Mouse (Mus musculus): ENCODE results near the gene Tvp23b. TPM values are rescaled to one million over a fixed set of nuclear protein-coding genes. Genes with fewer than 3 reads are reported as not detected.

Gene Tvp23b
- polyA plus RNA-seq, 1 experiment from 2014 or later: 82.0 TPM

DNA sequence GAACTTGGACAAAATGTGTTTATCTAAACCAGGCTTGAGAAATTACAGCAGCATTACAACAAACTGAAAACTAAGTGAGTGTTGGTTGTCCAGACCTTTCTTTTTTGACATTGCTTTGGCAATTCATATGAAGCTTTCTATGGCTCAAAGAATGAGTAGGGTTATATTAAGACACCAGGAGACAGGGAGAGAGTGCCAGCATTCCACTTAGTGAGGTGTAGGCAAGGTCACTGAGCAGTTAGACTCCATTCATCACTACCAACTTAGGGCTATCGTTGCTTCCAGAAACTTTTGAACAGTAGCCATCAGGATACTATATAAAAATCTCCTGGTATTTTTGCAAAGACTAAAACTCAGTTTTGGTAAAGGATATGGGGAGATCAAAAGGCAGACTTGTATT, 1.9 kb upstream of the Tvp23b start:
- H3K27me3 ChIP-seq (replicated peaks; ENCODE audit: control insufficient read depth, insufficient read depth, low read length): no peaks in the 10 kb centered on the region
- no peak overlapping the region for H3K27ac ChIP-seq (replicated peaks; ENCODE audit: low read depth, low read length)
- H3K9ac ChIP-seq (ENCODE audit: low read depth, low read length): no peak overlapping the region
- peaks cover 5% of the 10 kb centered on the region; the same call in 1 of the 2 replicates for H3K36me3 ChIP-seq (ENCODE audit: control insufficient read depth, insufficient read depth, low read length)
- ATAC-seq (ENCODE audit: low read depth) (no peak), DNase-seq (ENCODE audit: low spot score) (no peak)
- no peak overlapping the region for H3K4me2 ChIP-seq (ENCODE audit: low read depth, low read length)
- WGBS: 86% methylated on average over 1 of the region's 1 CpGs
- no peaks in the 10 kb centered on the region for H3K9me3 ChIP-seq (ENCODE audit: control insufficient read depth, low read length)
- H3K4me3 ChIP-seq (ENCODE audit: low read depth, low read length): no peak overlapping the region
- H3K4me1 ChIP-seq (ENCODE audit: control insufficient read depth, insufficient read depth, low read length): peaks cover 9% of the 10 kb centered on the region; the same call in 1 of the 2 replicates

DNA sequence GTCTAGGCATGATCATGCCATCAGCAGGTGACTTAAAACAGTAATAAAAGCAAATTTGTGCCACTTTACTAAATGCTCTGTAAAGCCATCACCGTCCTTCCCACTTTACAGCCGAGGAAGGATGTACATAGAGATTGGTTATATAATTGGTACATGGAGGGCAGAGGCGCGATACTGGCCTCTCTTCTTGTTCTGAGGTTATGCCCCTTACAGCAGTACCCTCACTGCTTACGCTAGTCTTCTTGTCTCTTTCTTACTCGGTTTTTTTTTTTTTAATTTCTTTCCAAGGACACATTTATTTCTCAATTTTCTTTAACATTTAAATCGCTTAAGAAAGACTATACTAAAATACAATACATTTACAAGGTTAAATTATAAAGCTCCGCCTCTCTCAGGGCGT, 527 bp upstream of the Tvp23b start:
- peak overlapping the region; percentile 84 for H3K4me3 ChIP-seq (ENCODE audit: low read depth, low read length)
- peak overlapping the region; percentile 85 for H3K27ac ChIP-seq (replicated peaks; ENCODE audit: low read depth, low read length)
- no peaks in the 10 kb centered on the region for H3K9me3 ChIP-seq (ENCODE audit: control insufficient read depth, low read length)
- H3K36me3 ChIP-seq (ENCODE audit: control insufficient read depth, insufficient read depth, low read length): peaks cover 16% of the 10 kb centered on the region
- H3K27me3 ChIP-seq (replicated peaks; ENCODE audit: control insufficient read depth, insufficient read depth, low read length): no peaks in the 10 kb centered on the region
- H3K9ac ChIP-seq (ENCODE audit: low read depth, low read length): 0 out of 2 replicates have a peak overlapping the region, but pooled peaks have one; percentile 43
- ATAC-seq (ENCODE audit: low read depth) (peak; percentile 27; the same call in 1 of the 2 replicates), DNase-seq (ENCODE audit: low spot score) (no peak)
- 29% methylated on average over 9 of the region's 9 CpGs for WGBS
- peak overlapping the region; percentile 64 for H3K4me2 ChIP-seq (ENCODE audit: low read depth, low read length)
- H3K4me1 ChIP-seq (ENCODE audit: control insufficient read depth, insufficient read depth, low read length): peaks cover 9% of the 10 kb centered on the region; the same call in 1 of the 2 replicates

DNA sequence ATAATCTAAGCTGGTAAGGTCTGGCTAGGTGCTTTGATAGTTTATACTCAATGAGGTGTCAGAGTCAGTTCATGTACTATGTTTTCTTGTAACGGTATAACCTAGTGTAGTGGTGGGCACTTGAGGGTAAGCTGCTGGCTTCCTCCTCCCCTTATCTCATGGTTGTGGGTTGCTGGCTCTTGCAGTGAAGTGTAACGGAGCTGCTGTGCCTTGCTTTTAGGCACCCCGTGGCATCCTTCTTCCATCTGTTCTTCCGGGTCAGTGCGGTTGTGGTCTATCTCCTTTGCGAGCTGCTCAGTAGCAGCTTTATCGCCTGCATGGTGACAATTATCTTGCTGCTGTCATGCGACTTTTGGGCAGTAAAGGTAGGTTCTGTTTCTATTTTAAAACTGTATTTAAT, 4.2 kb downstream of the Tvp23b start:
- Histone ChIP-seq H3K4me2 (ENCODE audit: low read depth, low read length) (no peak overlapping the region), H3K36me3 (ENCODE audit: control insufficient read depth, insufficient read depth, low read length) (peaks cover 57% of the 10 kb centered on the region), H3K27me3 (replicated peaks; ENCODE audit: control insufficient read depth, insufficient read depth, low read length) (no peaks in the 10 kb centered on the region)

DNA sequence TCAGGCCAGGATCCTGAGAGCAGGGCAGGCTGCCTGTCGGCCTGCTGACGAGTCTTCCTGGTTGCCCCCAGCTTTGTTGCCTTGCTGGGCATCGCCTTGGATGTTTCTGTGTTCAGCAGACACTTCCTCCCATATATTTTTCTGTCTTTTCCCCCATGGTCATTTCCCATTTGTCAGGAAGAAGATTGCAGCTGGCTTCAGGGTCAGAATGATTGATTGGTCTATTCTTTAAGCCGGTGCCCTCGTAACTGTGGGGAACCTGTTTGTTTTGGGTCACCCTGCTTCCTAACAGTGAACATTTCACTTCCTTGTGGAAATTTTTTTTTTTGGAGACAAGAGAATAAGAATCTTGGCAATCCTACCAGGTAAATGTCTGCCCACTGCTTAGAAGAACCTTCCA, 6.1 kb downstream of the Tvp23b start:
- WGBS: 84% methylated on average over 5 of the region's 5 CpGs
- DNase-seq (ENCODE audit: low spot score): no peak
- peaks cover 75% of the 10 kb centered on the region for H3K36me3 ChIP-seq (ENCODE audit: control insufficient read depth, insufficient read depth, low read length)

More for the DNA sequence above, 4.2 kb downstream of the Tvp23b start:
- ATAC-seq (ENCODE audit: low read depth) (no peak), DNase-seq (ENCODE audit: low spot score) (no peak)
- no peaks in the 10 kb centered on the region for H3K9me3 ChIP-seq (ENCODE audit: control insufficient read depth, low read length)
- H3K4me1 ChIP-seq (ENCODE audit: control insufficient read depth, insufficient read depth, low read length): peaks cover 9% of the 10 kb centered on the region; the same call in 1 of the 2 replicates
- H3K4me3 ChIP-seq (ENCODE audit: low read depth, low read length): no peak overlapping the region
- H3K9ac ChIP-seq (ENCODE audit: low read depth, low read length): no peak overlapping the region
- H3K27ac ChIP-seq (replicated peaks; ENCODE audit: low read depth, low read length): no peak overlapping the region
- WGBS: 93% methylated on average over 8 of the region's 8 CpGs

DNA sequence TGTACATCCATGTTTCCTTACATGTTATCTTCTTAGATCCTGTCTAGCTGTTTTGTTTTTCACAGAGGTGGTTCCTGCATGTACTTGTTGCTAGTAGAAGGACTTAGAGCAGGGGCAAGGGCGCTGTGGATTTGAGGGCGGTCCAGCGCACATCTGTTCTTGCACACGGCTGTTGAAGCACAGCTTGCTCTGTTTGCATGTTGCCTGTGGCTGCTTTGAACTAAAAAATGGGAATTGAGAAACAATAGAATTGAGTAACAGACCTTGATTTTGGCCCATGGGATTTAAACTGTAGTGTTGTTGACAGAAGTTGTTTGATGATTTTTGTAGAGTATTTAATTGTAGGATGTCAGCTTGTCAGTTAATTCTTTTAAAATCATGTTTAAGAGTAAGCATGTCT, 11.5 kb downstream of the Tvp23b start:
- peaks cover 79% of the 10 kb centered on the region for H3K36me3 ChIP-seq (ENCODE audit: control insufficient read depth, insufficient read depth, low read length)
- no peak for ATAC-seq (ENCODE audit: low read depth)
- WGBS: 71% methylated on average over 4 of the region's 4 CpGs

More for the DNA sequence above, 6.1 kb downstream of the Tvp23b start:
- Histone ChIP-seq H3K4me1 (ENCODE audit: control insufficient read depth, insufficient read depth, low read length) (peaks cover 5% of the 10 kb centered on the region; the same call in 1 of the 2 replicates), H3K9ac (ENCODE audit: low read depth, low read length) (no peak overlapping the region), H3K9me3 (ENCODE audit: control insufficient read depth, low read length) (no peaks in the 10 kb centered on the region), H3K27me3 (replicated peaks; ENCODE audit: control insufficient read depth, insufficient read depth, low read length) (no peaks in the 10 kb centered on the region), H3K27ac (replicated peaks; ENCODE audit: low read depth, low read length) (no peak overlapping the region), H3K4me3 (ENCODE audit: low read depth, low read length) (no peak overlapping the region), H3K4me2 (ENCODE audit: low read depth, low read length) (no peak overlapping the region)
- no peak for ATAC-seq (ENCODE audit: low read depth)

DNA sequence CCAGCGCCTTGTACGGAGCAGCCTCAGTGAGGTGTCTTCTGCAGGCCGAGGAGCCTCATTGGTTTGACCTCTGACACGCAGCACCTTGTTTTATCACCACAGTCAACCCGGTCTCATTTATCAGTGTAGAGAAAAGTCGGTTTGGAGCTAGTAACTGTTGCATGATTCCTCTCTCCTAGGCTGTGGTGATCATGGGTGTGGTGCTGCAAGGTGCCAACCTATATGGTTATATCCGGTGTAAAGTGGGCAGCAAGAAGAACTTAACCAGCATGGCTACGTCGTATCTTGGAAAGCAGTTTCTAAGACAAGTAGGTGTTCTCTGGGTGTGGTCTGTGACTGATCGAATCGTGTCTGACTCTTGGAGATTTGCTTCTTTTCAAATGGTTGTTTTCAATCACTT, 12.5 kb downstream of the Tvp23b start:
- 91% methylated on average over 11 of the region's 11 CpGs for WGBS
- no peak overlapping the region for H3K4me3 ChIP-seq (ENCODE audit: low read depth, low read length)
- no peak overlapping the region for H3K27ac ChIP-seq (replicated peaks; ENCODE audit: low read depth, low read length)
- no peaks in the 10 kb centered on the region for H3K27me3 ChIP-seq (replicated peaks; ENCODE audit: control insufficient read depth, insufficient read depth, low read length)
- ATAC-seq (ENCODE audit: low read depth) (no peak), DNase-seq (ENCODE audit: low spot score) (no peak)
- H3K4me1 ChIP-seq (ENCODE audit: control insufficient read depth, insufficient read depth, low read length): no peaks in the 10 kb centered on the region
- H3K9ac ChIP-seq (ENCODE audit: low read depth, low read length): no peak overlapping the region
- no peak overlapping the region for H3K4me2 ChIP-seq (ENCODE audit: low read depth, low read length)
- H3K9me3 ChIP-seq (ENCODE audit: control insufficient read depth, low read length): no peaks in the 10 kb centered on the region
- H3K36me3 ChIP-seq (ENCODE audit: control insufficient read depth, insufficient read depth, low read length): peaks cover 73% of the 10 kb centered on the region

More for the DNA sequence above, 11.5 kb downstream of the Tvp23b start:
- DNase-seq (ENCODE audit: low spot score): no peak
- H3K4me2 ChIP-seq (ENCODE audit: low read depth, low read length): no peak overlapping the region
- no peaks in the 10 kb centered on the region for H3K27me3 ChIP-seq (replicated peaks; ENCODE audit: control insufficient read depth, insufficient read depth, low read length)
- H3K4me3 ChIP-seq (ENCODE audit: low read depth, low read length): no peak overlapping the region
- H3K27ac ChIP-seq (replicated peaks; ENCODE audit: low read depth, low read length): no peak overlapping the region
- H3K4me1 ChIP-seq (ENCODE audit: control insufficient read depth, insufficient read depth, low read length): no peaks in the 10 kb centered on the region
- no peak overlapping the region for H3K9ac ChIP-seq (ENCODE audit: low read depth, low read length)
- no peaks in the 10 kb centered on the region for H3K9me3 ChIP-seq (ENCODE audit: control insufficient read depth, low read length)

DNA sequence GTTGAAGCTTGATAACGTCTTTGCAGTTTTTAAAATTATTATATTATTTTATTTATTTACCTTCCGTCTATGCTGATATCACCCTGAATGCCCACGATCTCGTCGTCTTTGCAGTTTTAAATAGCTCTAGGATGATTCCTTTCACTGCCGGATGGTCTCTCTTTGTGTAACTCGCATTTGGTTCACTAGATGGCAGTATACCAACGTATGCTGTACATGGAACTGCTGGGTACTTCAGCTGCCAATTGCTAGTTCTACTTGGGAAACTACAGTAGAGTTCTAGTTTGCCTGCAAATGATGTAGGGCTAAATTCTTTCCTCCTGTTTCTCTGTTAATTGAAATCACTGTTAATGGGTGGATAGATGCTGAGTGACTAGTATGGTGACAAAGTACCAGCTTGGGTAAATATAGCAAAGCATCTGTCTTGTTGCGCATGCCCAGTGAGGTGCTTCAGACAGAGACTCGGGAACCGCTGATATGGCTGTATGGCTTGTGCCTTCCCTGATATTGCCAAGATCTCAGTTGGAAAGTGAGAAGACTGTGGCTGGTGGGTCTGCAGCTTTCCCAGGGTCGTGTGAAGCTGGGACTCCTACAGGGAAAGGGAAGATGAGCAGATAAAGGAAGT, 22.6 kb downstream of the Tvp23b start:
- Histone ChIP-seq H3K4me1 (ENCODE audit: control insufficient read depth, insufficient read depth, low read length) (no peaks in the 10 kb centered on the region), H3K4me3 (ENCODE audit: low read depth, low read length) (no peak overlapping the region), H3K27me3 (replicated peaks; ENCODE audit: control insufficient read depth, insufficient read depth, low read length) (no peaks in the 10 kb centered on the region), H3K36me3 (ENCODE audit: control insufficient read depth, insufficient read depth, low read length) (no peaks in the 10 kb centered on the region), H3K9me3 (ENCODE audit: control insufficient read depth, low read length) (no peaks in the 10 kb centered on the region), H3K27ac (replicated peaks; ENCODE audit: low read depth, low read length) (no peak overlapping the region), H3K9ac (ENCODE audit: low read depth, low read length) (no peak overlapping the region), H3K4me2 (ENCODE audit: low read depth, low read length) (no peak overlapping the region)
- peak; percentile 68; the same call in 1 of the 2 replicates for ATAC-seq (ENCODE audit: low read depth)
- 32% methylated on average over 12 of the region's 12 CpGs for WGBS
- peak; percentile 93 for DNase-seq (ENCODE audit: low spot score)

DNA sequence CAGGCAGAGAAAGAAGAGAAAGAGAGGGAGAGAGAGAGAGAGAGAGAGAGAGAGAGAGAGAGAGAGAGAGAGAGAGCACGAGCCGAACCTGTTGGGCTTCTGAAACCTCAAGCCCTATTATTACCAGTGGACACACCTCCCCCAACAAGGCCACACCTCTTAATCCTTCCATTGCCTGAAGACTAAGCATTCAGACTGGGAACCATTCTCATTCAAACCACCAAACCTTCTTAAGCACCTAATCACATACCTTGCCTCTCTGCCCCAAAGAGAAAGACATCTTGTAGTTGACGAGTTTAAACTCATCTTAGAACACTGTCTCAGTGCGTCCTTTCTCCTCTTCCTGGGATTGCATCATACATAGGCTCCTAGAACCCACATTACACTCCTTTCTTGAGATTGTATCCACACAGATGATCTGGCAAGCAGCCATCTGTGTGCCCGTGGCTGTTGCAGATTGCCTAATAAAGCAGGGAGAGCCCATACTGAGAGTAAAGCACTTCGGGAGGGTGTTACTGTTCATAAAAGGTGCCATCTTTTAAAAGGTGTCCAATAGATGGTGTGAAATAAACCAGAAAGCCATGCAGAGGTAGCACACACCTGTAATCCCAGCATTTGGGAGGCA, 24.7 kb downstream of the Tvp23b start:
- WGBS: 66% methylated on average over 4 of the region's 6 CpGs
- Histone ChIP-seq H3K9me3 (ENCODE audit: control insufficient read depth, low read length) (no peaks in the 10 kb centered on the region), H3K4me3 (ENCODE audit: low read depth, low read length) (no peak overlapping the region), H3K4me2 (ENCODE audit: low read depth, low read length) (no peak overlapping the region), H3K27ac (replicated peaks; ENCODE audit: low read depth, low read length) (no peak overlapping the region), H3K4me1 (ENCODE audit: control insufficient read depth, insufficient read depth, low read length) (no peaks in the 10 kb centered on the region), H3K9ac (ENCODE audit: low read depth, low read length) (no peak overlapping the region), H3K36me3 (ENCODE audit: control insufficient read depth, insufficient read depth, low read length) (no peaks in the 10 kb centered on the region), H3K27me3 (replicated peaks; ENCODE audit: control insufficient read depth, insufficient read depth, low read length) (no peaks in the 10 kb centered on the region)
- ATAC-seq (ENCODE audit: low read depth) (peak; percentile 50; the same call in 1 of the 2 replicates), DNase-seq (ENCODE audit: low spot score) (no peak)
